Mouse (Mus musculus): ENCODE results near the gene Lin52. TPM values are rescaled to one million over a fixed set of nuclear protein-coding genes. Genes with fewer than 3 reads are reported as not detected.

Gene Lin52
- polyA plus RNA-seq, 1 experiment: 26.3 TPM

- peak; percentile 68 for DNase-seq
- WGBS: 54% methylated on average over 6 of the region's 6 CpGs
- Histone ChIP-seq H3K36me3 (ENCODE audit: control insufficient read depth, insufficient read depth, low read length) (no peaks in the 10 kb centered on the region), H3K27me3 (replicated peaks; ENCODE audit: control insufficient read depth, insufficient read depth, low read length) (no peaks in the 10 kb centered on the region), H3K4me1 (ENCODE audit: control insufficient read depth, insufficient read depth, low read length) (peaks cover 5% of the 10 kb centered on the region; the same call in 1 of the 2 replicates), H3K4me3 (ENCODE audit: insufficient read depth, low read depth, low read length) (peak overlapping the region; percentile 41), H3K27ac (ENCODE audit: insufficient read depth, low read depth, low read length) (peak overlapping the region; percentile 87)
- TF ChIP-seq CTCF (conservative IDR thresholded peaks at IDR 0.05; ENCODE audit: insufficient read depth, insufficient read length, low read depth, low read length): no peak
- no peak for TF ChIP-seq POLR2A (IDR thresholded peaks at IDR 0.05; ENCODE audit: low read depth, low read length)
Observed at GRCm38 (mm10) chr12:84448181-84448580, 3.0 kb upstream of the Lin52 start.

GRCm38 (mm10) chr12:84449887-84450286 lies 1.3 kb upstream of the Lin52 start:
- peak overlapping the region; percentile 60 for H3K4me3 ChIP-seq (ENCODE audit: insufficient read depth, low read depth, low read length)
- DNase-seq: peak; percentile 26
- TF ChIP-seq CTCF (conservative IDR thresholded peaks at IDR 0.05; ENCODE audit: insufficient read depth, insufficient read length, low read depth, low read length) (no peak), POLR2A (IDR thresholded peaks at IDR 0.05; ENCODE audit: low read depth, low read length) (no peak)
- peaks cover 5% of the 10 kb centered on the region; the same call in 1 of the 2 replicates for H3K4me1 ChIP-seq (ENCODE audit: control insufficient read depth, insufficient read depth, low read length)
- H3K36me3 ChIP-seq (ENCODE audit: control insufficient read depth, insufficient read depth, low read length): no peaks in the 10 kb centered on the region
- H3K27ac ChIP-seq (ENCODE audit: insufficient read depth, low read depth, low read length): peak overlapping the region; percentile 94
- no peaks in the 10 kb centered on the region for H3K27me3 ChIP-seq (replicated peaks; ENCODE audit: control insufficient read depth, insufficient read depth, low read length)
- 26% methylated on average over 10 of the region's 10 CpGs for WGBS

DNA sequence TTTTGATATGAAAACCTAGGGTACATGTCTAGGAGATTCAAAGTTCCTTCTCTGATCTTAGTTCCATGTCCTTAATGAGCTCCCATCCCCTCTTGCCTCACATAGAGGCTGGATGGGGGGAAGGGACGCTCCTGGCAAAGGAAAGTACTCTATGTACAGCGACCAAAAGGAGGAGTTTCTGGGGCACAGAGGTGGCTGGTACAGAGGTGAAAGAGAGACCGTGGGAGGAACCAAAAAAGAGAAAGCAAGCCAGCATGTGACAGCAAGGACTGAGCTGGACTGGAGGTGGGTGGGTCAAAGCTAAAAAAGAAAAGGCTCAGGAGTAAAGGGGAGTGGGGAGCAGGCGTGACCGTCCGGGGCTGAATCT lies 888 bp upstream of the Lin52 start:
- Histone ChIP-seq H3K4me1 (ENCODE audit: control insufficient read depth, insufficient read depth, low read length) (peaks cover 5% of the 10 kb centered on the region; the same call in 1 of the 2 replicates), H3K4me3 (ENCODE audit: insufficient read depth, low read depth, low read length) (peak overlapping the region; percentile 72), H3K27ac (ENCODE audit: insufficient read depth, low read depth, low read length) (peak overlapping the region; percentile 94), H3K27me3 (replicated peaks; ENCODE audit: control insufficient read depth, insufficient read depth, low read length) (no peaks in the 10 kb centered on the region), H3K36me3 (ENCODE audit: control insufficient read depth, insufficient read depth, low read length) (no peaks in the 10 kb centered on the region)
- WGBS: 0% methylated on average over 6 of the region's 6 CpGs
- TF ChIP-seq POLR2A (IDR thresholded peaks at IDR 0.05; ENCODE audit: low read depth, low read length) (no peak), CTCF (conservative IDR thresholded peaks at IDR 0.05; ENCODE audit: insufficient read depth, insufficient read length, low read depth, low read length) (no peak)
- DNase-seq: peak; percentile 82

GRCm38 (mm10) chr12:84451801-84452200 lies 579 bp downstream of the Lin52 start:
- no peak for DNase-seq
- H3K27me3 ChIP-seq (replicated peaks; ENCODE audit: control insufficient read depth, insufficient read depth, low read length): no peaks in the 10 kb centered on the region
- H3K4me1 ChIP-seq (ENCODE audit: control insufficient read depth, insufficient read depth, low read length): peaks cover 5% of the 10 kb centered on the region; the same call in 1 of the 2 replicates
- H3K27ac ChIP-seq (ENCODE audit: insufficient read depth, low read depth, low read length): peak overlapping the region; percentile 76
- peak overlapping the region; percentile 84 for H3K4me3 ChIP-seq (ENCODE audit: insufficient read depth, low read depth, low read length)
- no peak for TF ChIP-seq POLR2A (IDR thresholded peaks at IDR 0.05; ENCODE audit: low read depth, low read length)
- TF ChIP-seq CTCF (conservative IDR thresholded peaks at IDR 0.05; ENCODE audit: insufficient read depth, insufficient read length, low read depth, low read length): no peak
- whole genome bisulfite sequencing: under 1% methylated on average over 11 of the region's 11 CpGs
- peaks cover under 1% of the 10 kb centered on the region for H3K36me3 ChIP-seq (ENCODE audit: control insufficient read depth, insufficient read depth, low read length)

GRCm38 (mm10) chr12:84456911-84457310 lies 5.7 kb downstream of the Lin52 start:
- no peak for TF ChIP-seq CTCF (conservative IDR thresholded peaks at IDR 0.05; ENCODE audit: insufficient read depth, insufficient read length, low read depth, low read length)
- Histone ChIP-seq H3K36me3 (ENCODE audit: control insufficient read depth, insufficient read depth, low read length) (peaks cover 9% of the 10 kb centered on the region), H3K4me3 (ENCODE audit: insufficient read depth, low read depth, low read length) (no peak overlapping the region), H3K27me3 (replicated peaks; ENCODE audit: control insufficient read depth, insufficient read depth, low read length) (no peaks in the 10 kb centered on the region), H3K27ac (ENCODE audit: insufficient read depth, low read depth, low read length) (no peak overlapping the region), H3K4me1 (ENCODE audit: control insufficient read depth, insufficient read depth, low read length) (no peaks in the 10 kb centered on the region)
- WGBS: 89% methylated on average over 3 of the region's 3 CpGs
- no peak for DNase-seq

- no peaks in the 10 kb centered on the region for H3K27me3 ChIP-seq (replicated peaks; ENCODE audit: control insufficient read depth, insufficient read depth, low read length)
- no peak for DNase-seq
- H3K4me1 ChIP-seq (ENCODE audit: control insufficient read depth, insufficient read depth, low read length): no peaks in the 10 kb centered on the region
- H3K27ac ChIP-seq (ENCODE audit: insufficient read depth, low read depth, low read length): no peak overlapping the region
- WGBS: 39% methylated on average over 1 of the region's 1 CpGs
- no peak overlapping the region for H3K4me3 ChIP-seq (ENCODE audit: insufficient read depth, low read depth, low read length)
- TF ChIP-seq POLR2A (IDR thresholded peaks at IDR 0.05; ENCODE audit: low read depth, low read length) (no peak), CTCF (conservative IDR thresholded peaks at IDR 0.05; ENCODE audit: insufficient read depth, insufficient read length, low read depth, low read length) (peak; percentile 22; the same call in 1 of the 2 replicates)
- H3K36me3 ChIP-seq (ENCODE audit: control insufficient read depth, insufficient read depth, low read length): peaks cover 14% of the 10 kb centered on the region
Observed at GRCm38 (mm10) chr12:84459845-84460244, 8.6 kb downstream of the Lin52 start.

DNA sequence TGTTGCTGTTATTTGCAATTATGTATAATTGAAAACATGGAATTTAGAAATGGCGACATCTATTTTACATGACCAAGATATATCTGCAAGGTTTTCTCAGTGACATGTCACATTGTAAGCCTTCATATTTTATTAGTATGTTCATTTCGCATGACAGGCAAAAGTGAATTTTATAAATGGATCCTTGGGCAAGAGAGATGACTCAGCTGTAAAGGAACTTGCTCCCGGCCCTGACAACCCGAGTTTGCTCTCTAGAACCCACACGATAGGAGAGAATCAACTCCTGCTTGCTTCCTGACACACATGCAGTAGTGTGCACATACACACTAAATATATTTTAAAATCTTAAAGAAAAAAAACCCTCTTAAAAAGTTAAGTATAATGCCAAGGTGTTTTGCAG lies 10.2 kb downstream of the Lin52 start:
- DNase-seq: no peak
- peaks cover 15% of the 10 kb centered on the region for H3K36me3 ChIP-seq (ENCODE audit: control insufficient read depth, insufficient read depth, low read length)

More for the DNA sequence above, 10.2 kb downstream of the Lin52 start:
- WGBS: 88% methylated on average over 5 of the region's 5 CpGs
- Histone ChIP-seq H3K4me1 (ENCODE audit: control insufficient read depth, insufficient read depth, low read length) (no peaks in the 10 kb centered on the region), H3K4me3 (ENCODE audit: insufficient read depth, low read depth, low read length) (no peak overlapping the region), H3K27ac (ENCODE audit: insufficient read depth, low read depth, low read length) (no peak overlapping the region), H3K27me3 (replicated peaks; ENCODE audit: control insufficient read depth, insufficient read depth, low read length) (no peaks in the 10 kb centered on the region)
- TF ChIP-seq CTCF (conservative IDR thresholded peaks at IDR 0.05; ENCODE audit: insufficient read depth, insufficient read length, low read depth, low read length) (no peak), POLR2A (IDR thresholded peaks at IDR 0.05; ENCODE audit: low read depth, low read length) (no peak)
